Mouse (Mus musculus): ENCODE data around the gene Olfr1382. TPM values are rescaled to one million over a fixed set of nuclear protein-coding genes. Genes with fewer than 3 reads are reported as not detected.

The Olfr1382 gene
- total RNA-seq (2023), result not detected in 2 replicates

DNA sequence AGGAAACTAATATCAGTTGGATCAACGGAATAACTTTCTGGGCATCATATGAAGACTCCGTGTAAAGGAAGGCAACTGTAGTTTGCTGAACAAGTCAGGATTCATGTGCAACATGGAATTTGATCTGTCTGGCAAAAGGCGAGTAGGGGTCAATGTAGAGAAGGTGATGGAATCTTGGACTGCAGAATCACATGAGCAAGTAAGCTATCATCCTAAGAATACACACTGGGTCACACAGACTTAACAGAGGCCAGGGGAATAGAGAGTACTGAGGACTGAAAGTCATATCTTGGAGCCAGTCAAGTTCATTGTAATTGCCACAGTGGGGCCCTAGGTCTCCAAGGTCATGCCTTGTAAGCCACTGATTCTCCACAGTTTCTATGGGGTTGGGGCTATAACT lies at the start of gene Olfr1382:
Olfr1382 (plus strand) TSS at position 301 of the 400 bp plus-strand sequence.

DNA sequence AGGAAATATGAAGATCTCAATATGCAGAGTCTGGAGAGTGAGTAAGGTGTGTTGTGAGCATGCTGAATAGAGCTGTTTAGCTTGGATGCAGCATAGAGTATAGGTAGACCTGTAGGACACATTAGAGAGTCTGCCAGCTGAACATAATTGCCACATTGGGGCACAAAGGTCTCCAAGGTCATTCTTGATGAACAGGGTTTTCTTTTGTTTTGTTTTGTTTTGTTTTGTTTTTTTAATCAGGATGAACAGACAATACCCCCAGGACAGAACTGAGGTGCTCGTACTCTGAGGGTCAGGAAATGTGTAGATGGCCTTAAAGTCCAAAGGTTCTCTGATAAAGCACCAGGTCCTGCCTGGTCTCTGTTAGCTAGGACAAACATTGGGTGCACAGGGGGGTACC lies 39.3 kb upstream of the Olfr1382 start, which contains the start of gene Olfr1385:
Olfr1385 (plus strand) TSS at position 301 of the 400 bp plus-strand sequence.

DNA sequence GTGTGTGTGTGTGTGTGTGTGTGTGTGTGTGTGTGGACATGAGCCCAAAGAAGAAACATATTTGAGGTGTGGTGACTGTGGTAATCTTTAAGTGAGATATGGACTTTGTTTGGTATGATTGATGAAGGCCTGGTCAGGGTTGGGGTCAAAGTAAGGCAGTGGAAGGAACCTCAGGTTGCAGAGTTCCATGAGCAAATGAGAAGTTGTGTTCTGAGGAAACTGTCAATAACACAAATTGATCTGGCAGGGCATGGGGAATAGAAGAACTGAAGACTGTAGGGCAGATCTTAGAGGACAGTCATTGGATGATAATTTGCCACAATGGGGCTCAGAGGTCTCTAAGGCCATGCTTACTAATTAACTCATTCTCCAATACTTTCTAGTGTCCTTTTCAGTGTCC lies 8.7 kb upstream of the Olfr1382 start, which contains the start of gene Olfr1383:
Olfr1383 (plus strand) TSS at position 301 of the 400 bp plus-strand sequence.

DNA sequence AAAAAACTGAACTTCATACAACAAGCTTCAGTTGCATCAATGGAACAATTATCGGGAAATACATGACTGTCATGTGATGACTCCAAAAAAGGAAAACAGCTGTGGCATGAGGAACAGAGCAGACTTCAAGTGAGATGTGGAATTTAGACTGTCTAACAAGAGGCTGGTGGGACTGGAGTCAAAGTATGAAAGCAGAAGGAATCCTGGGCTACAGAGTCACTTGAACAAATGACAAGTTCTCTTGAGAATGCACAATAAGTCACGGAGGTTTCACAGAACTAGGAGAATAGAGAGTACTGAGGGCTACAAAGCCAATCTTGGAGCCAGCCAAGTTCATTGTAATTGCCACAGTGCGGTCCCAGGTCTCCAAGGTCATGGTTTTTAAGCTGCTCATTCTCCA lies 15.1 kb downstream of the Olfr1382 start, which contains the start of gene Olfr1381:
Olfr1381 (plus strand) TSS at position 301 of the 400 bp plus-strand sequence.

DNA sequence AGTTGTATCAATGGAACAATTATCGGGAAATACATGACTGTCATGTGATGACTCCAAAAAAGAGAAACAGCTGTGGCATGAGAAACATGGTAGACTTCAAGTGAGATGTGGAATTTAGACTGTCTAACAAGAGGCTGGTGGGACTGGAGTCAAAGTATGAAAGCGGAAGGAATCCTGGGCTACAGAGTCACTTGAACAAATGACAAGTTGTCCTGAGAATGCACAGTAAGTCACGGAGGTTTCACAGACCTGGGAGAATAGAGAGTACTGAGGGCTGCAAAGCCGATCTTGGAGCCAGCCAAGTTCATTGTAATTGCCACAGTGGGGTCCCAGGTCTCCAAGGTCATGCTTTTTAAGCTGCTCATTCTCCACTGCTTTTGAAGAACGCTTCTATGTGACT lies 28.5 kb downstream of the Olfr1382 start, which contains the start of gene Olfr1380:
Olfr1380 (plus strand) TSS at position 301 of the 400 bp plus-strand sequence.

Other genes starting within 250 kb of the Olfr1382 start
- gene Olfr1393, start 249.9 kb upstream of the Olfr1382 start, total RNA-seq (2023), result 0.32 TPM in 1 of 2 replicates, not detected in the other
- gene Olfr1392, start 243.0 kb upstream of the Olfr1382 start, total RNA-seq (2023), result not detected in 2 replicates
- not detected in 2 replicates for gene Olfr10, start 223.5 kb upstream of the Olfr1382 start, total RNA-seq (2023)
- not detected in 2 replicates for gene Olfr1391, start 205.5 kb upstream of the Olfr1382 start, total RNA-seq (2023)
- not detected in 2 replicates for gene Olfr1390, start 193.1 kb upstream of the Olfr1382 start, total RNA-seq (2023)
- gene Olfr1389, start 105.2 kb upstream of the Olfr1382 start, total RNA-seq (2023), result not detected in 2 replicates
- gene Olfr1388, start 91.6 kb upstream of the Olfr1382 start, total RNA-seq (2023), result 0.16 TPM in 2 replicates
- not detected in 2 replicates for gene Olfr1387, start 72.9 kb upstream of the Olfr1382 start, total RNA-seq (2023)
- not detected in 2 replicates for gene Olfr1386, start 63.2 kb upstream of the Olfr1382 start, total RNA-seq (2023)
- gene Olfr1385, start 39.2 kb upstream of the Olfr1382 start, total RNA-seq (2023), result not detected in 2 replicates
- not detected in 2 replicates for gene Olfr1384, start 21.5 kb upstream of the Olfr1382 start, total RNA-seq (2023)
- gene Olfr1383, start 8.6 kb upstream of the Olfr1382 start, total RNA-seq (2023), result not detected in 2 replicates
- gene Olfr1381, start 15.2 kb downstream of the Olfr1382 start, total RNA-seq (2023), result not detected in 2 replicates
- not detected in 2 replicates for gene Olfr1380, start 28.6 kb downstream of the Olfr1382 start, total RNA-seq (2023)
- 0.07 and 0.16 TPM in 2 replicates for gene Flt4, start 81.0 kb downstream of the Olfr1382 start, total RNA-seq (2023)
- gene Scgb3a1, start 135.4 kb downstream of the Olfr1382 start, total RNA-seq (2023), result not detected in 2 replicates
- 39.3 and 42.8 TPM in 2 replicates for gene Cnot6, start 184.5 kb downstream of the Olfr1382 start, total RNA-seq (2023)